Mouse (Mus musculus) ovary, adult 18-20 months (tissue): ENCODE results near the gene Vmn1r185.
"Not testable (repeated sequence)": the region's sequence is repeated elsewhere in the genome, so short reads cannot be mapped to it uniquely, and the experiment has no call there.

Source experiments
- DNase-seq: peaks from one replicate; pipeline ENCODE4 v3.0.0; 2022; ENCODE audit warnings: low spot score, mixed read lengths

The Vmn1r185 gene

DNA sequence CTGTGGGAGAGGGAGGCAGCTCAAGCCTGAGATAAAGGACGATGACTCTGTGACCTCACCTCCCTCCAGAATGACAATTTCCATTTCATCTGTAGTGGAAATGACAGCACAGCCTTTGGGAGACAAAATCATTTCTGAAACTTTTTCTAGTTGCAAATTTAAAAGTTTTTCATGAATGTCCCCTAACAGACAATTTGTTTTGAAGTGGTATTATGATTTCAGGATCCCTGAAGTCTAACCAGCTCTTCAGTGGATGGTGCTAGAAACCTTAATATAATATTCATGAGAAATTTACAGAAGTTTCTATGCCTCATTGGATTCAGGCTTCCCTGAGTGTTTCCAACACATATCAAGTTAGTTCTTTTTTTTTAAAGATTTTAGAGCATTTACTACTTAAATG lies at the start of gene Vmn1r185:
Gene Vmn1r185 (minus strand): TSS at position 101 of the 400 bp plus-strand sequence.
- DNase-seq = not testable (repeated sequence)

DNA sequence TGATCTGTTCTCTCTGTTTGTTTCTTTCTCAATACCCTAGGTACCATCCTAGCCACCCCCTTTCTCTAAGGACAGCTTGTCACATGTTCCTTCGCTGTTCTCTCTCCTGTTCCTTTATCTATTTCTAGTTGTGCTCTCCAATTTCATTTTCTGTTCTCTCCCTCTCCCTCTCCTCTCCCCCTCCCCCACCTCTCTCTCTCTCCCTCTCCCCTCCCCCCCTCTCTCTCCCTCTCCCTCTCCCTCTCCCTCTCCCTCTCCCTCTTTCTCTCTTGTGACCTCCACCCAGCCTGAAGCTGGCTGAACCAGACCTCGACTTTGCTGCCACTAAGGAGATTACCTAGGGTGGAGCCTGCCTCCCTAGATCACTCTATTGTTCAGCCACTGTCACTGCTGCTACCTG lies 49.2 kb upstream of the Vmn1r185 start:
- not testable (repeated sequence) for DNase-seq

DNA sequence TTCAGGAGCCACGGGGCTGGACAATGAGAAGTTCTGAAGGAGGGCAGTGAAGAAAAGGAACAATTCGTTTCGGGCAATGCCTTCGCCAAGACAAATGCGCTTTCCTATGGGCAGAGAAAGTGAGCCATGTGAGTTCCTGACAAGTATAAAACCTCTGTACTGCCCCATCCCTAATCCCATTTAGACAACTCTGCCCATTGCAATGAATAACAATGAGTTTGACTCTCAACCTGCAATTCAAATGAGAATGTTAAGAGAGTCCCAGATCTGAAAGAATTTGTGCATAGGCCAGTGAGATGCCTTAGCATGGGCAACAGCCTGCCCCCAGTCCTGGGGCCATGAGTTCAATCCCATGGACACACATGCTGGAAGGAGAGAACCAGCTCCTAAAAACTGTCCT lies 47.7 kb upstream of the Vmn1r185 start:
- DNase-seq = no peak

DNA sequence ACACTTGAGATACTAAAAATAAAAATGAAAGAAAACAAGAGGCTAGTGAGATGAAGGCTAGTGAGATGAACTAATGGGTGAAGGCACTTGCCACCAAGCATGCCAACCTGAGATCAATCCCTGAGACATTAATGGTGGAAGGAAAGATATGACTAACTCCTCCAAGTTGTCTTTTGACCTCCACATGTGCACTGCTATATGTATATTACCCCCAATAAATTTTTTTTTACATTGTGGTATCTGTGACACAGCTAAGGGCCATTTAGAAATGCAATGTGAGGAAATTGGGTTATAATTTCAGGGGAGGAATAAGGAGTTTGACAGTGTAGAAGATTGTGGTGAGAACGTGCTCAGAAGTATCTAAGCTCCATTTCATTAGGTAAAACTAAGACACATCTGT lies 28.5 kb downstream of the Vmn1r185 start:
- DNase-seq = no peak

DNA sequence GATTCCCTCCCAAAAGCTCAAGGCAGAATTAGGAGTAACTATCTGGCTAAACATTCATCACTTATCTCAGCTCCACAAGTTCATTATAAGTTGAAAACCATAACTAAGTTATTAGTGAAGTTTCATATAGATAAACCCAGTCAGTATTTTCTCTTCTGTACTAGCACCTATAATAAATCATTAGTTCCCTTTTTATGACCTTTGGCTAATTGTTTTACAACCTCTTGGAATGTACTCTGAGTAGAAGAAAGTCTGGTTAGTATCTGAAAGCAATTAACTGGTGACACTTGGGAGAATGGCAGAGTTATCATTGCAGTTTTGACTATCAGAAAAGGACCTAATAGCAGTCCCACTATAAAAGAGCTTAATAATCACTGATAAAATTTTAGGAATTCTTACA lies 29.2 kb downstream of the Vmn1r185 start:
- no peak for DNase-seq
